Mouse (Mus musculus) myocyte (in vitro differentiated cells): ENCODE results near the gene Kdm1b.

ENCODE experiments used
- CEBPB ChIP-seq: IDR thresholded peaks from 2 replicates; pipeline ENCODE4 v1.6.1; 2011; ENCODE audit warnings: mild to moderate bottlenecking, moderate library complexity; ENCODE audit not compliant: poor library complexity, insufficient read depth, severe bottlenecking
- E2F4 ChIP-seq: IDR thresholded peaks from one replicate; pipeline ENCODE4 v1.6.1; 2011; ENCODE audit warnings: mild to moderate bottlenecking, control low read depth, moderate library complexity; ENCODE audit not compliant: insufficient read depth
- MYOG ChIP-seq, 3 experiments: IDR thresholded peaks; one replicate each; pipeline ENCODE4 v1.6.1; 2011; ENCODE audit warnings: control low read depth in 2 of 3, low read depth in 2 of 3, mild to moderate bottlenecking in 2 of 3; ENCODE audit not compliant: insufficient read length in 2 of 3, control insufficient read depth in 1 of 3, insufficient read depth in 1 of 3
- POLR2A ChIP-seq: IDR thresholded peaks from one replicate; pipeline ENCODE4 v1.6.1; 2011; ENCODE audit warnings: low read depth, mild to moderate bottlenecking, control low read depth, moderate library complexity; ENCODE audit not compliant: insufficient read length
- TCF12 ChIP-seq: IDR thresholded peaks from one replicate; pipeline ENCODE4 v1.6.1; 2011; ENCODE audit warnings: mild to moderate bottlenecking, control low read depth; ENCODE audit not compliant: poor library complexity, insufficient read depth, severe bottlenecking
- USF1 ChIP-seq: IDR thresholded peaks from one replicate; pipeline ENCODE4 v1.6.1; 2011; ENCODE audit warnings: low read depth, mild to moderate bottlenecking, control low read depth, moderate library complexity

- TF ChIP-seq E2F4: no peak
- no peak for TF ChIP-seq CEBPB
- TF ChIP-seq USF1: no peak
- no peak for TF ChIP-seq POLR2A
- TF ChIP-seq TCF12: no peak
- no peak for TF ChIP-seq MYOG (IDR thresholded peaks at IDR 0.05; ENCODE audit: control insufficient read depth in 1 of 3, insufficient read depth in 1 of 3, insufficient read length in 2 of 3, low read depth in 2 of 3)
Observed at GRCm38 (mm10) chr13:47089271-47089670, 46.0 kb downstream of the Kdm1b start.
